Mouse (Mus musculus) spleen, adult 2 months (tissue): ENCODE results near the gene Lrmda. TPM values are rescaled to one million over a fixed set of nuclear protein-coding genes. Genes with fewer than 3 reads are reported as not detected.

ENCODE experiments used
- DNase-seq, 2 experiments: peaks; one replicate each; pipeline versions ENCODE4 v3.0.0 to v3.0.0-alpha.2; 2012 to 2021; ENCODE audit warnings: low spot score in 2 of 2, low read depth in 1 of 2
- H3K27ac ChIP-seq: fragments of 200-500 bp; 2 replicates; pipeline ENCODE4 v1.5.1; 2012; ENCODE audit warnings: low read length, inconsistent platforms; ENCODE audit not compliant: insufficient read depth
- H3K27me3 ChIP-seq: fragments of 200-500 bp; 2 replicates; pipeline ENCODE4 v1.6.1; 2012; ENCODE audit warnings: mild to moderate bottlenecking, moderate library complexity, low read length, inconsistent platforms; ENCODE audit not compliant: control insufficient read depth, insufficient read depth
- H3K36me3 ChIP-seq: fragments of 200-500 bp; 2 replicates; pipeline ENCODE4 v1.6.1; 2012; ENCODE audit warnings: mild to moderate bottlenecking, low read length, inconsistent platforms; ENCODE audit not compliant: control insufficient read depth, insufficient read depth
- H3K4me1 ChIP-seq: fragments of 200-500 bp; 2 replicates; pipeline ENCODE4 v1.6.1; 2011; ENCODE audit warnings: inconsistent platforms; ENCODE audit not compliant: control insufficient read depth, insufficient read depth, insufficient read length
- H3K4me3 ChIP-seq: fragments of 200-500 bp; 2 replicates; pipeline ENCODE4 v1.5.1; 2011; ENCODE audit warnings: mild to moderate bottlenecking, inconsistent platforms; ENCODE audit not compliant: insufficient read depth, insufficient read length; ENCODE audit errors: extremely low read depth
- CTCF ChIP-seq: fragments of 200-500 bp; IDR thresholded peaks from 2 replicates; pipeline ENCODE4 v1.5.1; 2011; ENCODE audit warnings: mild to moderate bottlenecking, inconsistent platforms; ENCODE audit not compliant: insufficient read depth, insufficient read length, insufficient replicate concordance; ENCODE audit errors: extremely low read depth
- POLR2A ChIP-seq: fragments of 200-500 bp; IDR thresholded peaks from 2 replicates; pipeline ENCODE4 v1.6.1; 2011; ENCODE audit warnings: low read depth, low read length, inconsistent platforms
- WGBS: fragments of 180-500 bp; shearing (Covaris S2); methylation state at CpG from one replicate; pipeline ENCODE4 v1.1.7; 2018; 5-methylcytosine and 5-hydroxymethylcytosine counted together
- polyA plus RNA-seq: library from polyadenylated mRNA; depleted of rRNA; stranded (reverse); fragments of >200 nt; gene quantifications from 2 replicates; pipeline ENCODE4 v1.2.3, GENCODE M21; 2012

Gene Lrmda
- polyA plus RNA-seq, 1 experiment: 0.37 TPM

GRCm38 (mm10) chr14:22751290-22751689, 731.8 kb downstream of the Lrmda start:
- Histone ChIP-seq H3K27me3 (no peaks in the 10 kb centered on the region), H3K36me3 (no peaks in the 10 kb centered on the region), H3K4me3 (no peak overlapping the region), H3K27ac (no peak overlapping the region), H3K4me1 (no peaks in the 10 kb centered on the region)
- TF ChIP-seq POLR2A (no peak), CTCF (no peak)
- no peak for DNase-seq
- WGBS: 87% methylated on average over 10 of the region's 10 CpGs

- H3K27ac ChIP-seq: no peak overlapping the region
- TF ChIP-seq CTCF (no peak), POLR2A (no peak)
- WGBS: 24% methylated on average over 5 of the region's 5 CpGs
- no peak overlapping the region for H3K4me3 ChIP-seq
- H3K36me3 ChIP-seq: no peaks in the 10 kb centered on the region
- DNase-seq: no peak
- no peaks in the 10 kb centered on the region for H3K4me1 ChIP-seq
- no peaks in the 10 kb centered on the region for H3K27me3 ChIP-seq
Measured at GRCm38 (mm10) chr14:22754633-22755032, 735.1 kb downstream of the Lrmda start.

GRCm38 (mm10) chr14:22757493-22757892, 738.0 kb downstream of the Lrmda start:
- TF ChIP-seq POLR2A (no peak), CTCF (no peak)
- Histone ChIP-seq H3K27ac (no peak overlapping the region), H3K4me1 (no peaks in the 10 kb centered on the region), H3K4me3 (no peak overlapping the region), H3K36me3 (no peaks in the 10 kb centered on the region), H3K27me3 (no peaks in the 10 kb centered on the region)
- 93% methylated on average over 3 of the region's 3 CpGs for WGBS
- DNase-seq: no peak

GRCm38 (mm10) chr14:22759216-22759615, 739.7 kb downstream of the Lrmda start:
- Histone ChIP-seq H3K4me1 (no peaks in the 10 kb centered on the region), H3K27ac (peak overlapping the region; percentile 32; the same call in 1 of the 2 replicates)

GRCm38 (mm10) chr14:22759673-22760072, 740.2 kb downstream of the Lrmda start:
- Histone ChIP-seq H3K36me3 (no peaks in the 10 kb centered on the region), H3K27me3 (no peaks in the 10 kb centered on the region), H3K4me1 (no peaks in the 10 kb centered on the region), H3K27ac (peak overlapping the region; percentile 32; the same call in 1 of the 2 replicates), H3K4me3 (no peak overlapping the region)
- no peak for TF ChIP-seq CTCF
- TF ChIP-seq POLR2A: no peak
- DNase-seq: no peak

More at GRCm38 (mm10) chr14:22759216-22759615, 739.7 kb downstream of the Lrmda start:
- H3K27me3 ChIP-seq: no peaks in the 10 kb centered on the region
- H3K4me3 ChIP-seq: no peak overlapping the region
- DNase-seq: no peak
- 27% methylated on average over 2 of the region's 2 CpGs for WGBS
- H3K36me3 ChIP-seq: no peaks in the 10 kb centered on the region
- TF ChIP-seq POLR2A: no peak
- no peak for TF ChIP-seq CTCF

GRCm38 (mm10) chr14:22760241-22761039, 740.9 kb downstream of the Lrmda start:
- H3K4me3 ChIP-seq: no peak overlapping the region
- DNase-seq: no peak
- TF ChIP-seq CTCF: no peak
- H3K27me3 ChIP-seq: no peaks in the 10 kb centered on the region
- no peak overlapping the region for H3K27ac ChIP-seq
- 63% methylated on average over 7 of the region's 7 CpGs for WGBS
- no peaks in the 10 kb centered on the region for H3K4me1 ChIP-seq
- no peaks in the 10 kb centered on the region for H3K36me3 ChIP-seq

GRCm38 (mm10) chr14:22781709-22782108, 762.2 kb downstream of the Lrmda start:
- no peak for DNase-seq
- TF ChIP-seq CTCF: no peak
- no peak for TF ChIP-seq POLR2A
- Histone ChIP-seq H3K4me1 (no peaks in the 10 kb centered on the region), H3K36me3 (no peaks in the 10 kb centered on the region), H3K27me3 (no peaks in the 10 kb centered on the region), H3K27ac (no peak overlapping the region), H3K4me3 (no peak overlapping the region)
- 58% methylated on average over 2 of the region's 2 CpGs for WGBS
